Mouse (Mus musculus): ENCODE data around the gene Fam208b.

DNA sequence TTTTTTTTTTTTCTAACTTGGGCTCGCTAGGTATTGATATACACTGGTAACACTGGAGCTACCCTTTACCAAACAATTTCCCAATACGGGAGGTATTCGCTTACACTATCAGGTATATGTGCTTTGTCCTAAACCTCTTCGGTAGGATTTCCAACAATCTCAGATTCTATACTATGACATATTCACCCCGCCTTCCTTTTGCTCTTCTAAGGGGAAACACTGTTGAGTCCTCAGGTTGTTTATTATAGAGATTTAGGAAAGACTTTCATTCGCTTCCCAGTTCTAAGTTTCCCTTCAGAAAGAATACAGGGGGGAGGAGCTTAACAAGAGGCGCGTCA lies 1.2 kb downstream of the Fam208b start:
- TF ChIP-seq CTCF (IDR thresholded peaks at IDR 0.05; ENCODE audit: insufficient read depth, low read length) = no peak
- no peak for TF ChIP-seq POLR2A (IDR thresholded peaks at IDR 0.05; ENCODE audit: borderline replicate concordance, extremely low read depth, low read depth, low read length)
